Mouse (Mus musculus) urinary bladder, postnatal 0 days (tissue): ENCODE data around the gene Orc4. TPM values are rescaled to one million over a fixed set of nuclear protein-coding genes. Genes with fewer than 3 reads are reported as not detected.

Experiments used
- polyA plus RNA-seq: library from polyadenylated mRNA; unstranded; fragments of >200 nt; fragmentation: Nextera tagmentation; extraction: Ambion mirVana; gene quantifications from 2 replicates; pipeline ENCODE4 v1.2.1, GENCODE M21; 2015

Orc4 gene
- polyA plus RNA-seq = 74.6 and 83.8 TPM in 2 replicates

DNA sequence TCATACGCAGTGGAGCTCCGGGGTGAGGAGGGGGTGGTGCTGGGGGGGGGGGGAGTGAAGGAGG, at the start of gene Orc4:
TSS of gene Orc4 (minus strand) at position 26 of the 64 bp plus-strand sequence.

GRCm38 (mm10) chr2:48948841-48949584, 1.1 kb downstream of the Orc4 start, which contains the start of gene Mbd5:
Mbd5 (plus strand) TSS chr2:48949508.

Other genes with a start within 250 kb of the Orc4 start
- 5.7 and 6.3 TPM in 2 replicates for gene Acvr2a, start 136.2 kb downstream of the Orc4 start, polyA plus RNA-seq
- 12.3 and 14.8 TPM in 2 replicates for gene Mbd5, start 769 bp downstream of the Orc4 start, polyA plus RNA-seq